Mouse (Mus musculus) stomach, postnatal 0 days (tissue): ENCODE measurements around the gene Myo7a.
A peak's percentile ranks its signal among the peaks of the same experiment; 100 is the strongest.

Experiments used
- CTCF ChIP-seq: IDR thresholded peaks from 2 replicates; pipeline ENCODE4 v1.5.1; 2016; ENCODE audit warnings: antibody characterized with exemption, low read depth, mild to moderate bottlenecking, moderate library complexity
- EP300 ChIP-seq: optimal IDR thresholded peaks from 2 replicates; pipeline ENCODE3; 2016; ENCODE audit warnings: antibody characterized with exemption

DNA sequence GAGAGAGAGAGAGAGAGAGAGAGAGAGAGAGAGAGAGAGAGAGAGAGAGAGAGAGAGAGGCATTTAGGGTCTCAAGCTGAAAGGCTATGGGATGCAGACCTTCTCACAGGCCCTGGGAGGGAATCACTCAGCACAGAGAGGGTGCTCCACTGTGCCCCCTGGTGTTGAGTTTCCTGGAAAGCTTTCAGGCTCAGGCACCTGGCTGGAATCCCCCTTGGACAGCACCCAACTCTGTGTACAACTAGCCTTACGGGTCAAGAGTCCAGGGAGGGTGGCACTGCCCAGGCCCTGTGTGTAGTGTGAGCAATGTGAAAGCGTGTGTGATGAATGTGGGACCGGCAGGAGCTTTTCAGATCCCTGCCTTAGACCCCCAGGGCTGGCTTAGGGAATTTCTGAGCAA, 21.9 kb upstream of the Myo7a start:
- TF ChIP-seq CTCF (peak; percentile 62), EP300 (no peak)
